Mouse (Mus musculus) hematopoietic stem cell, adult 5-6 weeks (primary cell): ENCODE results near the gene Dlg1. TPM values are rescaled to one million over a fixed set of nuclear protein-coding genes. Genes with fewer than 3 reads are reported as not detected.

Experiments used
- ATAC-seq, 2 experiments: fragments of 125-278 bp in 1 of 2; replicated peaks in 1 of 2; 2 replicates each; pipeline ENCODE4 v1.8.0; 2016 to 2017; ENCODE audit warnings: inconsistent platforms in 2 of 2, mild to moderate bottlenecking in 2 of 2, moderate number of reproducible peaks in 2 of 2, low read depth in 1 of 2, moderate TSS enrichment in 1 of 2; ENCODE audit not compliant: low FRiP score in 2 of 2, poor library complexity in 2 of 2, severe bottlenecking in 2 of 2, insufficient read depth in 1 of 2, low TSS enrichment in 1 of 2
- total RNA-seq: library from RNA; stranded (forward); fragments of 172-1452, 232-1000 nt; gene quantifications from 2 replicates; pipeline ENCODE4 v1.2.3, GENCODE M21; 2017

Dlg1 gene
- total RNA-seq, 1 experiment from 2014 or later, result 88.4 TPM

DNA sequence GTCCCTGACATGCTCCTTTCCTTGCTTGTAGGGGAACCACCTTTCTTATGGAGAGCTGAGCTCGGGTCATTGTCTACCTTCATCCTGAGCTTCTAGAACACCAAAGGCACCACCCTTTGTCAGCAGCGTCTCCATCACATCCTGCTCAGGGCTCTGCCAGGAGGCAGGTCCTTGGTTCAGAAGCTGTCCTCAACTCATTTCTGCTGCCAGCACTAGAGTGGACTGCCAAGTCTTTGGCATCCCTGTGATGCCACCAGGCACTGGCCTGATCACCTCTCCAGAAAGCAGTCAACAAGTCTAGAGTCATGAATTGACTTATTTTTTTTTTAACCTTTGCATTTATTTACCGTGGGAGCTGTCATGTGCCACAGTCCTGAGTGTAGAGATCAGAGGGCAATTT is 11.7 kb upstream of the Dlg1 start:
- no peak for ATAC-seq

DNA sequence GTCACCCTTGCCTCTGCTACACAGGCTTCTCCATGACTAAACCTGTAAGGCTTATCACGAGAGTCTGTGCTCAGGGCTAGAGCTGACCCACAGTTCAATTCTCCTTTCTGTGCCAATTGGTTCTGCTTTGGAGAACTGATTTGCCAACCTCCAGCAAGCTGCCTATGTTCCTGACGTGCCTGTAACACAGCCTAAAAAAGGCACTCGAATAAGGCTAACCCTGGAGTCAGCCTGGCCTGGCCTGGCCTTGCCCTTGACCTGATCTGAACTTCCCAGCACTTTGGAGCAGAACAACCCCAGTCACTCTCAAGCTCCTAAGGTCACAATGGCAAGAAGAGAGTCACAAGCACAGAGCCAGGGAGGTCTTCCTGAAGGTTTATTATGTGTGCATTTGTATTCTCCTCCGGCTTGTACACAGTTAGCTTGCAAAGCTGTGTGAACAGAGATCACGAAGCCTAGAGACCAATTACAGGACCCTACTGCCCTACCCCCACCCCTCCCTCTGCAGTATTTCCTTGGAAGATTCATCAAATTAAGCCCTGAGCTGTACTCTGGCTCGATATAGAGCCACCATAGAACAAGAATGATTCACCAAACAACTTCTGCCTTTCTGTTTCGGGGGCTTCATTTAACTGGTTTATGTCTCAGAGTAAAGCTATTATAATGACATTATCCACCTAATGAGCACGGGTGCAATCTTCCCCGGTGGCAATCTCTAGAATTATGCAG is 11.0 kb upstream of the Dlg1 start:
- ATAC-seq, result no peak

DNA sequence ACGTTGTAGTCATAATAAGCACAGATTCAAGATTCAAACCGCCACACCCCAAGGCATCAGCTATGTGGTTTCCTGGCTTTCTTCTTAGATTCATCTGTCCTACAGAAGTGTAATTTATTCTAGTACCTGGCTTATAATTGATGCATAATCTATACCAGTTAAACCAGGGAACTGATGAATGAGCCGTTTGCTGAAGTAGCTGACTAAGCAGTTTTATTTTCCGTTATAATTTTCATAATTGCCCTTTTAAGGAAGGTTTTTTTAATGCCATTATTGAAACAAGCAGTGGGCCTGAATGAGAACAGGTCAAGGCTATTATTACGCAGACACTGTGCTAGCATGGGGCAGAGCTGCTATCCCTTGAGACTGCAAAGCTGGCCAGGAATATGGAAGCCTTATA is 9.6 kb upstream of the Dlg1 start:
- ATAC-seq, result no peak

DNA sequence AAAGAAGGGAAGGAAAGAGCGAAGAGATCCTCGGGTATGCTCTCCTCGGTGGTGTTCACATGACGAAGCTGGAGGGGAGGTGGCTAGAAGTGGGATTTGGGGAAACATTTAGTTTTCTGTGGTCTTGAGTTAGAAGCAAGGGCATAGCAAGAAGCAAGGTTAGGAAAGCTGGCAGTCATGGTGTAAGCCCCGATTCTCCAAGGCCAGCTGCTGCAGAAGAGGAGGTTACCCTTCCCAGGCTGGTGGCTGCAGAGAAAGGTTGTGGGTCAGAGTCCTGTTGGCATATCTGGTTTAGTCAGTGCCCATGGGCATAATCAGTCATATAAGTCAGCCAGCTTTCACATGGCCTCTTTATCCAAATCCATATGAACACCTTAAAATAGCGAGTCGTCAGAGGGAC is 9.2 kb upstream of the Dlg1 start:
- ATAC-seq, result no peak

DNA sequence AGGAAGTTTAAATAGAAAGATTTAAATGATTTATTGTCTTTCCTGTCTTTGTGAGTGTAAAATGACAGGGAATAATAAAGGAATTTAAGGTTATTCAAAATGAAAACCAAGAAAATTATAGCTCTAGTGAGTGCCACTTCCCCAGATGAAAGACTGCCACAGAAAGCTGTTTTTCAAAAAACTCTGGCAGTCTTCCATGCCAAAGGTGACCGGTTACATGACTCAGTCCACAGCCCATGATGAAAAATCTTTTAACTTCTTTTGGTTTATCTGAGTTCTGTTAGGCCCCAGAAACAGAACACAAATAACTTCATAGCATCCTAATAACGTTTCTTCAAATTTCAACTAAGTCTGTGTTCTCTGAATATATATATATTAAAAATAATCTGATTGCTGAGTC is 7.7 kb upstream of the Dlg1 start:
- ATAC-seq, result no peak

DNA sequence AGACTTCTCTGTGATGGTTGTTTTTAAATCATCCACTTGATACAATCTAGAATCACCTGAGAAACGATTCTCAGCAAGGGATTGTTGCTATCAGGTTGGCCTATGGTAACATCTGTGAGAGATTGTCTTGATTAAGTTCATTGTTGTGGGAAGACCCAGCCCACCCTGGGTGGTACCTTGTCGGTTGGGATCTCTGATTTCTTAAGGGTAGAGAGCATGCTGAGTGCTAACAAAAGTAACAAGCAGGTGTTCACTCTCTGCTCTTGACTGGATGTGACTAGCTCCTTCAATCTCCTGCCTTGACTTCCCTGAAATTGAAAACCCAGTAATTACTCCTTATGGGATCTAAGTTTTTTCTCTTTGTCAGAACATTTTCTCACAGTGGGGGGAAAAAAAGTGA is 5.7 kb upstream of the Dlg1 start:
- no peak for ATAC-seq

DNA sequence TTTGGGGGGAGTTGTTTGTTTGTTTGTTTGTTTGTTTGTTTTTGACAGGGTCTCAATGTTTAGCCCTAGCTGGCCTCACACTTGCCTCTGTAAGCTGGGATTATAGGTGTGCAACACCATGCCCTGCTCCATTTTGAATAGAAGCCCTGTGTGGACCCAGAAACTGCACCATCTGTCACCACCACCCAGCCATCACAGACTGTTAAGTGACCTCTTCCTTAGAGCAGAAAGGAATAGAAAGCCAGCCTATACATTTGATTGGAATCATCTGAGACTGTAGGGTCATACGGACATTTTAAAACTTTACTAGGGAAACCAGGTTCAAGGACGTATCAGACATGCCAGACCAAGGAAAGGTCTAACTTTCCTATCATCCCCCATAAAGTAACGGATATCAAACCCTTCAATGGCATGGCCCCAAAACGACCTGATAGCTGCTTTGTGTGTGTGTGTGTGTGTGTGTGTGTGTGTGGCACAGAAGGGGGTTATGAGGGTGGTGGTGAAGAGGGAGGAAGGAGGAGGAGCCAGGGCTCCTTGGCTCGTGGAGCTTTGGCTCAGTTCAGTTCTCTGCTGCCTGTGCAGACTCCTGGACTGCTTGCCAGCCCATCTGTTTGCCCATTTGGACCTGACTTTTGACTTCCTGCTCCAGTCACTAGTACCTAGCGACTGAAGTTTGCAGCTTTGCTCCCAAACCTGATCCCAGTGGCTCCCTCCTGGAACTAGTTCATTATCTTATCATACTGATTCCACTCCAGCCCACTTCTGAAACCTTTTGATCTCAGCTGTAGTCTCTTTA is 4.5 kb upstream of the Dlg1 start:
- no peak for ATAC-seq

DNA sequence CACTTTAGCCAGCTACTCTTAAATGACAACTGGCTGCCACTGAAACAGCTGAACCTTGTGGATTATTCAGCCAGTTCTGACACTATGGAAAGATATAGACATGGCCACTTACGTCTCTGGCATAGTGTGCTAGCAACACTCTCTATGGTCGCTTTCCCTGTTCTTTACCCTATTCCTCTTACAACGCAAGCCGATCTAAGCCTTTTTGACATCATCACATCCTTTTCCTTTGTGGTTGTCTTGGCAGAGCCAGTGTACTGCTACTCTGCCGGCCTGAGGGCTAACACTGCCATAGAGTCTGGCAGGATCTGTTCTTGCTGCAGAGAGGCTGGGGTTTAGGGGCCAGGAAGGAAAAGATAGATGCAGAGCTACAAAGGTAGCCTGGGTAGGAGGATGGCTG is 3.8 kb upstream of the Dlg1 start:
- peak; percentile 53 to 59 for ATAC-seq

DNA sequence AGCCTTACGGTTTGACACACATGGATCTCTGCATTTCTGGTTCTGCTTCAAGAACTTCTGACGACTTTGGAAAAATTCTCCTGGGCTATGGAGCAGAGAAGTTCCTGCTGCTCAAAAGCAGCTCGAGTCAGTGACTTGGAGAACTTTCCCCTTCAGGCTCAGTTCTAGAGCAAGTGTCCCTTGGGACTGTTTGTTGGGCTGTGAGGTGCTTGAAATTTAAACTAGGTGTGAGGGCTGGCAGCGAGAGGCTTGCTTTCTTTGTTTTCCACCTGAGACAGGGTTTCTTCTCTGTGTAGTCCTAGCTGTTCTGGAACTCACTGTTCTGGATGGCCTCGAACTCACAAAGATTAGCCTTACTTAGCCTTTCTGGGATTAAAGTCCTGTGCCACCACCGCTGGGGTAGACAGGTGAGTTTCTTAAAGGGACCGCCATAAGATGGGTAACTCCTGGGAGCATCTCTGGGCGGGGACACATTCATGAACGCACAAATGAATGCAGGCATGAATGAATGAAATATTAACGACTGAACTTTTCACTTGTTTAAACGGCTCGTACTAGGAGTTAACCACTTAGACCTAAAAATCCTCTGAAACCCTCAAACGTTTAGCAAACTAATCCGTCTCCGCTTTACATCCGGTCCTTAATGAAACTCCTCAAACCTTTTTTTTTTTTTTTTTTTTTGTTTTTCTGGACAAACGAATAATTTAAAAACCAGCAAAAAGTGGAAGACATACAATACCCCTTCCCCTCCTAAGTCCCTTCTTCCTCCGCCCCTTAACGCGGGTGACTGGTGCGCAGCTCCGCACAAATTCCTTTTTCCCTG is 476 bp upstream of the Dlg1 start:
- ATAC-seq, result no peak

DNA sequence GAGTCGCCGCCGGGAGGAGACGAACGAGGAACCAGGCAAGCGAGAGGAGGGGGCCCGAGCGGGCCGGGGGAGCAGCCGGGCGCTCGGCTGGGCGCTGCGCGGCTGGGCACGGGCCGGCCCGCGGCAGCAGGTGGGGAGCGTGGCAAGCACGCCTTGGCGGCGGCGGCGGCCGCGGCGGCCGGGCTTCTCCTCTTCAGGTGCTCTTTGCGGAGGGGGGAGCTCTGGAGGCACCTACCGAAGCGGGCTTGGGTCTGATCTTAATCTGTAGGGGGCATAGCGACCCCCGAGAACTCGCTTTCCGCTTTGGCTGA is 999 bp downstream of the Dlg1 start:
- no peak for ATAC-seq

DNA sequence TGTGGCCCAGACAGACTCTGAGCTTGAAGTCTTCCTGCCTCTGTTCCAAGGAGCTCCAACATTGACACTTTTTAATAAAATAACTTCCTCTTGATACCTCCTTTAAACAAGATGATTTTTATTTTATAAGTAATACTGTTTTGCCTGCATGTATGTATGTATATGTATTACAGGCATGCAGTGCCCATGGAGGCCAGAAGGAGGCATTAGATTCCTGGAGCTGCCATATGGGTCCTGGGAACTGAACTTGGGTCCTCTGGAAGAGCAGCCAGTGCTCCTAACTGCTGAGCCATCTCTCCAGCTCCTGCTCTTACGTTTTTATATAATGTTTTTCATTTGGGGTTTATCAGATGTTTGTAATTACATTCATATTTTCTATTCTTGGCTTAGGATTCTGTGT is 9.0 kb downstream of the Dlg1 start:
- no peak for ATAC-seq

DNA sequence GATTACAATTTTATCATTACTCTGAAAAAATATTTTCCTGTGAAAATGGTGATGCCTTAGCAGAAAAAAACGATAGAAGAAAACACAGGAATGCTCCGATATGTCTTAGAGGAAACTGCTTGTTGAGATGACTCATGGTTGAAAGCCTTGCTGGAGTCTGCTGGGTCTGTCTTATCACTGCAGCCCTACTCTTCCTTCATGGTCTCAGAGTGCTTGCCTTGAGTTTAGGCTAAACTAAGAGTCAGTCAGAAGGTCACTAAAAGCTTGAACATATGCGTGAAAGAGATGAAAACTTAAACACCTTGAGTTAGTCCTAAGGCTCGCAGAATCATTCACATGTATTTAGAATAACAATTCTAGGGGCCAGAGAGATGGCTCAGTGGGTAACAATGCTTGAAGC is 14.2 kb downstream of the Dlg1 start:
- ATAC-seq, result no peak

DNA sequence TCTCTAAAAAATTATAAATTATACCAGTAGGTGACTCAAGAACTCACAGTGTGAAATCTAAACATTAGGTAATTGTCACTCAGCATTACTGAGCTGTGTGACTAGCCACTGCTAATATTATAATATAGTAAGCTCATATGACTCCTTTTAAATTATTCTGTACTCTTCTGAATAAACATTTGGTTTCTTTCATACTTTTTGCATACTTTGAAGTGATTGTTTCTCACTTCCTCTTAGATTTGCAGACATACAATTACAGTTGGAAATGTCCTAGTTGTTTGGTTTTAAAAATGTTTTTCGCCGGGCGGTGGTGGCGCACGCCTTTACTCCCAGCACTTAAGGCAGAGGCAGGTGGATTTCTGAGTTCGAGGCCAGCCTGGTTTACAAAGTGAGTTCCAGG is 19.0 kb downstream of the Dlg1 start:
- no peak for ATAC-seq

DNA sequence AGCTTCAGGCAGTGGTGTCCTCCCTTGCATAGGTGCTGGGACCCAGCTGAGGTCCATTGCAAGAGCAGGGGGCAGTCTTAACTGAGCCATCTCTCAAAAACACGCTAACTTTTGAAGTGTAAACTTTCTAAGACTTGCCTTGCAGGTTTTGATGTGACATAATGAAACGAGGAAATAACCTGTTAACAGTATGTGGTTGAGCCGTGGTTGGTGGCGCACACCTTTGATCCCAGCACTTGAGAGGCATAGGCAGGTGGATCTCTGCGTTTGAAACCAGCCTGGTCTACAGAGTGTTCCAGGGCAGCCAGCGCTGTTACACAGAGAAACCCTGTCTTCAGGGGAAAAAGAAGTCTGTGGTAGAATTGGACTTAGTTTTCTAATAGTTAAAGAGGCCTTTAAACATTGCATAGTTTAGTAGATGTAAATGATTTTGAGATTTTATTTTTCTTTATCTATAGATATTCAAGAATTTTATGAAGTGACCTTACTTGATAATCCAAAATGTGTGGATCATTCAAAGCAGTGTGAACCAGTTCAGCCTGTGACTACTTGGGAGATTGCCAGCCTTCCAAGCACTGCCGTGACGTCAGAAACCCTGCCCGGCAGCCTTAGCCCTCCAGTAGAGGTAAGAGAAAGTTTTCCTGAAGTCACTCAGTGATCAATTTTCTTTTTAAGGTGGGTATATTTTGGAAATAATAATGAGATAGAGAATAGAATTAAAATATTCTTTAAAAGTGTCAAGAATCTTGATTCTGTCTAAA is 20.6 kb downstream of the Dlg1 start:
- ATAC-seq, result no peak

DNA sequence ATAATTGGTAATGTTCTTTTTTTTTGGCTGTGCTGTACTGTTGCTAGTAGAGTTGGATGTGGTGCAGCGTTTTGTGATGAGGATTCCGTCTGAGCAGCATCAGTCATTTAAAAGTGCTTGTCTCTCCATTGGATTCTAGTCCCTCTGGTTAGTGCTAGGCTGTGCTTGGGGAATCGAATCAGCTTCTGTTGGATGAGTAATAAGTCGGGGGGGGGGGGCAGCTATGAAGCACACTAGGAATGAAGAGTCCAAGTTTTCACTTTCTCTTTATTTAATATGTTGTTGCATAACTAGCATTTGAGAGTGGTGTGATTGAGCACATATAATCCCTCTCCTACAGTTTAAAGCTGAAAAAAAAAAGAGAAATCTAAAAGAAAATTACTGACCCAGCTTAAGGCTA is 21.5 kb downstream of the Dlg1 start:
- ATAC-seq, result no peak

DNA sequence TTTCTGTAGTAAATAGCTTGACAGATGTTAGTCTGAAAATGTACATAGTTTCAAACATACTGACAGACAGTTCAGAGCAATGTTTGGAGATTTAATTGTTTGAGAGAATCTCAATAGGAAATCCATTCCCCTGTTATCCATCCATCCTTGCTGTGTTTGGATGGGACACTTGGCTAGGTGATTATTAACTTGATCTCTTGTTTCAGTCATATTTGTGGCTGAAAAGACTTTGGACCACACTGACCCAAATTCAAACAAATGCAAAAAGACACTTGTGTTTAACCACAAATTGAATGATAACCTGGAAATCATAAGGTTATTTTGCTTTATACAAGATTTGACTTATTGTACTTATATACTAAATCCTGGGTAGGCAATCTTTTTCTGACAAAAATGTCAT is 24.5 kb downstream of the Dlg1 start:
- no peak for ATAC-seq

DNA sequence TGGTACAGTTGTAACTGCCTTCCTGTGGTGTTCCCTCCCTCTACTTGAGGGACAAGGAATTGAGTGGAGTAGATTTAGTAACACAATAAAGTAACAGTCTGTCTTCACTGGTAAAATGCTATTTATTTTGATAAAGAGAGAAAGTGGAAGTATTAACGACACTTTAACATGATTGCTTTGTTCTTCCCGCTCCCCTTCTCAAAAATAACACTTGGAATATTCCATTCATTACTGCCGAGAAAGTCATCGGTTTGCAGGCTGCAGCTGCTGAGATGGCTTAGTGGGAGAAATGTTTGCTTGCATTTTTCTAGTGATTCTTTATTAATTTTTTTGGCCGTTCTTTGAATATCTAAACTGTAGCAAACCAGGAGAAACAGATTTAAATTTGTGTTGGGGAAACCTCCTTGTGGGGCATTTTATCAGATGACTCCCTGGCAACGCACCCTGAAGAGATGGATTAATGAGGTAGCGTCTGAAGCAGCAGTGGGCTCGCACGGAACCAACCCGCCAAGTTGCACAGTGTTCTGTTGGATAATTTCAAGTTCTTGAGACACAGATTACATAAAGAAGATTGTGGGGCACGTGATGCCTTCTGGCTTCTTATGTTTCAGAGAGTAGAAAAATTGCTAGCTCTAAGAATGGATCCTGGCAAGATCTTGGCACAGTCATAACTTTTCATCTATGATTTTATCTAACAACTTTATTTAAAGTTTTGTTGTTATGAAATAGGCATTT is 32.2 kb downstream of the Dlg1 start:
- ATAC-seq, result no peak
